Mouse (Mus musculus) lung, postnatal 4 days (tissue): ENCODE data around the gene Wwc1.
A peak's percentile ranks its signal among the peaks of the same experiment; 100 is the strongest.

Experiments
- DNase-seq, 2 experiments: peaks; one replicate each; pipeline ENCODE4 v3.0.0; 2021

The Wwc1 gene

GRCm38 (mm10) chr11:35980411-35980917 is at the start of gene Wwc1:
Gene Wwc1 (minus strand): TSS chr11:35980527.
- DNase-seq, result peak; percentile 73 to 86

GRCm38 (mm10) chr11:36020009-36020408 is 39.7 kb upstream of the Wwc1 start:
- no peak for DNase-seq

GRCm38 (mm10) chr11:36013179-36013578 is 32.9 kb upstream of the Wwc1 start:
- no peak for DNase-seq

GRCm38 (mm10) chr11:36009281-36010208 is 29.2 kb upstream of the Wwc1 start:
- no peak for DNase-seq

- no peak for DNase-seq
Observed at GRCm38 (mm10) chr11:36002900-36003299, 22.6 kb upstream of the Wwc1 start.

- DNase-seq, result peak; percentile 82 to 90
Observed at GRCm38 (mm10) chr11:36001282-36001970, 21.1 kb upstream of the Wwc1 start.

DNA sequence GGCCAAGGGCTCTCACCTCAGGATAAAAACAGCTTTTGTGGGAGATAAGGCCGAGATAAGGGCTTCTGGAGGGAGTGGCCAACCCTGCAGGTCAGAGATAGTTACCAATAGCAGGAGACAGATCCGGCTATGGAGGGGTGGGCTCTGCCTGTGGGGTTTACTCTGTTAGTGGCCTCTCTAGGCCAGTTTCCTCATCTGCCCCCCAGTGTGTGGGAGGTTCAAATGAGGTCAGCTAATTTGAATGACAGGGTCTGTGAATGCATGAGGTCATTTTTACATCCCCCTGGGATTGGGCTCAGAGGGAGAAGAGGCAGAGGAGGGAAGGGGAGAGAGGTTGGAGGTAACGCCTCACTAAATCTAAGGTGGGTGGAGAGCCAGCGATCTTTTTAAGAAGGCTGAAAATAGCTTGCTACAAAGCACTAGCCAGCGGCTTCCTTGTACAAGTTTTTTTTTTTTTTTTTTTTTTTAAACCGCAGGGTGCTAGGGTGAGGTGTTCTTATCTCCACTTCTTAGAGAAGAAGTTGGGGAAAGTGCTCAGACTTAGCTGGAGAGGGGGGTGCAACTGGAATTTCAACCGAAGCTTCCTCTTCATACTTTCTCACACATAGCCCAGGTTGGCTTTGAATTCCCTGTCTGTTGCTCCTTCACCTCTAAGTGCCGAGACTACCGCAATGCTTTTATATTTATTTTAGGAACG is 20.4 kb upstream of the Wwc1 start:
- no peak for DNase-seq

DNA sequence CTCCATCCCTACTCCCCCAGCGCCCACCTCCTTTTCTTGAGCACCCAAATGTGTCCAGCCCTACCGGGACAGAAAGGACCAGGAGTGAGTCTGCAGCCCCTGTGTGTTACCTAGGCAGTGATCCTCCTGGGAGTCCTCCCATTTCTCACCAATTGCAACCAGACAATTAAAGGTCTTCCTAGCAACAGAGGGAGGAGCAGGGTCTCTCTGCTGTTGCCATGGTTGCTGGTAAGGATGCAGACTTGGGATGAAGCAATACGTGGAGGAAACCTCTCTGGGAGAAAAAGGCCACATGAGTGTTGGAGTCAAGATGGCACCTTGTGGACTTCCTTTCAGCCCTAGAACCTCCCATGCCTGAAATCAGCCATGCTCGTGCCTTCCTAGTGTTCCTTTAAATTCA is 19.7 kb upstream of the Wwc1 start:
- DNase-seq, result no peak

DNA sequence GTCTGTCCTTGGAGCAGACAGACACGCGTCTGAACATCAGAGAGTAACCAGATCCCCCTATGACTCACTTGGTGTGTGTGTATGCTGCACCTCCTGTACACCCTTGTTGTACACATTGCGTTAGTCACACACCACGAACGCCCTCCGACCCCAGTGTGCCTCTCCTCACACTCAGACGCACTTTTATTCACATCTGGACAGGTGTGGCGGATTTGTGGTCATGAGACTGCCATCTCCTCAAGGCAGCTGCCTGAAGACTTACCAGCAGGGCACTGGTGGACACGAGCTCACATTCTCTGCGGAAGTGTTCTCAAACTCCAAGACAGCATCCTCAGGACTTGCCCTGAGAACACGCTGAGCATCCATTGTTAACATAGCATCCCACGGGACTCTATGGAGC is 17.7 kb upstream of the Wwc1 start:
- no peak for DNase-seq

DNA sequence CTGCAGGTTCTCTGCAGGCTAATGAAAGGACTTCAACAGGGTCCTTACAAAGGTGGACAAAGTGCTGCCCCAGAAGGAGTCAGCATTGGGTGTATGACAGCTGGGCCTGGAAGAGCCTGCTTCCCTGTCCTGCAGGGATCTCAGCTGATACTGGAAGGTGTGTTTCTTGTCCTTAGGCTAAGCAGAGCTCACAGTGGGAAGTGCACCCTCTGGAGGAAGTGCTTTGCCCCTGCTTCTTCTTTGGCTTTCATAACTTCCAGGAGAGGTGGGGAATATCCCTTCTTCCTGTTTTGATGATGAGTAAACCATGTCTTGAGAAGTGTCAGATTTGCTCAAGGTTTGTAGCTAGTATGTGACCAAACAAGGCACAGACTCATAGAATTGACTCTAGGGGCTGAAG is 15.0 kb upstream of the Wwc1 start:
- DNase-seq, result no peak

- DNase-seq, result no peak
Observed at GRCm38 (mm10) chr11:35991846-35992245, 11.5 kb upstream of the Wwc1 start.

GRCm38 (mm10) chr11:35989967-35990366 is 9.6 kb upstream of the Wwc1 start:
- no peak for DNase-seq

- peak; percentile 45 to 64 for DNase-seq
Observed at GRCm38 (mm10) chr11:35985841-35986393, 5.6 kb upstream of the Wwc1 start.

GRCm38 (mm10) chr11:35982734-35983133 is 2.4 kb upstream of the Wwc1 start:
- DNase-seq, result no peak

- peak; percentile 9 to 40 for DNase-seq
Observed at GRCm38 (mm10) chr11:35979733-35980410, 455 bp downstream of the Wwc1 start.

- DNase-seq, result no peak
Observed at GRCm38 (mm10) chr11:35979266-35979732, 1.0 kb downstream of the Wwc1 start.

DNA sequence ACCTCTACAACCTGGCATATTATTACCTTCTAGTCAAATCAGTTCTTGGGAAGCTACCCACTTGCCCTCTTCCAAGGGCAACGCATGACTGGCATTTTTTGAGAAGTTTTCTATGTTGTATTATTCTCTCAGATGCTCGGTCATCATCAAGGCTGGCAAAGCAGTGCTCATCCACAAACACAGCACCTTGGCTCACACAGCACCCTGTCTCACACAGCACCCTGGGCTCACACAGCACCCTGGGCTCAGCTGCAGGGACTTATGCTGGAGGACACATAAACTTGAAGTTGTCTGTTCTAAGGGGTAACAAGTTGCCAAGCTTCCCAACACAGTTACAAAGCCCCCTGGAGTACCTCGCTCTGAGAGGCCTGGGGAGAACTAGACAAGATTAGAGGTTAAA is 2.5 kb downstream of the Wwc1 start:
- no peak for DNase-seq

- DNase-seq, result no peak
Observed at GRCm38 (mm10) chr11:35977096-35977495, 3.2 kb downstream of the Wwc1 start.

GRCm38 (mm10) chr11:35976482-35976881 is 3.8 kb downstream of the Wwc1 start:
- DNase-seq, result no peak

DNA sequence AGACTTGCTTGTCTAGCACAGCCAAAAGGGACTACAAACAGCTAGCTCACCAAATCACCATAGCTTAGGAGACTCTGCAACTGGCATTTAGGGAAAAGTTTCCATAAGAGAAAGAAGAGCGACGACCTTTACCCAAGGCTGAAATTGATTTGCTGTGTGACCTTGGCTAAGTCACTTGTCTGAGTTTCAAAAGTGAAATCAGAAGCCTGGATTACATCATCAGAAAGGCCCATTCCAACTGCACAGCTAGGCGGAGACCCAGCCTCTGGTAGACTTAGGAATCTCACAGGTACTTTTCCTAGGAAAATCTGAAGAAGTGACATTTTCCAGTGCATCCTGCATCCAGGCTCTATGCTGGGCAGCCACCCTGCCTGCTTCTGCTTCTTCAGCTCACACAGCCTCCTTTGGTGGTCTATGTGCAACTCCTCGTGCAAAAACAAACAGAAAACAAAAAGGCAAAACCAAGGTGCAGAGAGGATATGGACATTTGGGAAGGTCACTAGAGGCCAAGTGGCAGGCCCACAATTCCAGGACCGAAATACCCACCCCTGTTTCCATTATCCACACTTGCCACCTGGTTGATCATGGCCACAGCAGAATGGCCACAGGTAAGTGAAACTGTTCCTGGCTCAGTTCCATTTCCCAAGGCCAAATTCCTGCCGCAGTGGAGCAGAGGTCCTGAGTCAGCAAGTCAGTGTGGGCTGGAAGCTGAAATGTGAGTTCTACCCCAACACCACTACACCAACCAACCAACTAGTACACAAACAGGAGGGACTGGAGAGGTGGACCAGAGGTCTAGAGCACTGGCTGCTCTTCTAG is 5.5 kb downstream of the Wwc1 start:
- DNase-seq, result no peak

DNA sequence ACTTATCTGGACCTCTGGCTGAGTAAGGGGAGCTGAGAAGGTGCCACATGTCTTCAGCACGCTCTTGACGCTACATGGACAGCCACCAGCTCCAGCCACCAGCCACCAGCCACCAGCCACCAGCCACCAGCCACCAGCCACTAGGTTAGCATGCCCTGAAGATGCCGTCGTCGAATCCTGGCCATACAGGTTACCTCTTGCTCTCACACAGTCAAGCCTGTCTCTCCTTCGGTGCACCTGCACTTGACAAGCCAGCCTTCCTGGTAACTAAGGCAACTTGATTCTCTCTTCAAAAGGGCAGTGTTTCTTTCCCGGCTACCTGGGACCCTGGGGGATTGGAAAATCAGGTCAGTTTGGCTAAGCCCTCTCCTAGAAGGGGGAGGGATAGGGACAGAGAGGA is 7.2 kb downstream of the Wwc1 start:
- peak in 1 of 2 experiments; percentile 16 for DNase-seq
